8 mouse cellular contexts compared by ENCODE assay signal in genomic region chr2:167497272-167497671, GRCm38 (mm10). TPM values are rescaled to one million over a fixed set of nuclear protein-coding genes. Genes with fewer than 3 reads are reported as not detected.
A peak's percentile ranks its signal among the peaks of the same experiment; 100 is the strongest.
DNase-seq lines count a peak whose midpoint lies in the region.

No protein-coding gene starts in this region.

- peak; percentile 49 to 54 for DNase-seq in adrenal gland, adult 18-20 months (ENCODE audit: low spot score in 2 of 2)
- no peak for DNase-seq in adrenal gland, postnatal 4 days (ENCODE audit: low spot score in 2 of 2)
- peak; percentile 27 for DNase-seq in left cerebral cortex, postnatal 4 days
- no peak for DNase-seq in left cerebral cortex, adult 9 months (ENCODE audit: low spot score in 2 of 2)
- peak; percentile 61 to 78 for DNase-seq in kidney, postnatal 25 days
- DNase-seq in retina, postnatal 1 day: peak; percentile 64
- DNase-seq in gastrocnemius, postnatal 4 days (ENCODE audit: low spot score in 2 of 2): no peak
- DNase-seq in gastrocnemius, postnatal 14 days: no peak

- intact Hi-C loops in left cerebral cortex, postnatal 4 days (cut with DNase I): no loop called here
- intact Hi-C loops in gastrocnemius, postnatal 14 days (cut with DNase I; ENCODE audit: low total_unique reads): no loop called here

RNA-seq across cellular contexts. Expression of gene Spata2, which starts 4.6 kb away (rescaled TPM):
- 10 to 100 TPM; 41.1 to 42.8 TPM for total RNA-seq in adrenal gland, adult 18-20 months (2021)
- 10 to 100 TPM; 33.9 TPM for total RNA-seq in adrenal gland, postnatal 4 days (2021)
- total RNA-seq in left cerebral cortex, postnatal 4 days (2021): 10 to 100 TPM; 53.5 to 58.1 TPM
- 10 to 100 TPM; 16.2 to 19.5 TPM for total RNA-seq in gastrocnemius, postnatal 4 days (2021)
- 10 to 100 TPM; 11.6 to 15.7 TPM for total RNA-seq in gastrocnemius, postnatal 14 days (2021)

RNA-seq across cellular contexts. Expression of gene Rnf114, which starts 4.8 kb away (rescaled TPM):
- 100 to 1,000 TPM in 1 of 2 experiments, 10 to 100 TPM in 1; 88.3 to 103 TPM for total RNA-seq in adrenal gland, adult 18-20 months (2021)
- 10 to 100 TPM; 65.0 to 66.6 TPM for total RNA-seq in adrenal gland, postnatal 4 days (2021)
- 10 to 100 TPM; 36.6 to 40.0 TPM for total RNA-seq in left cerebral cortex, postnatal 4 days (2021)
- total RNA-seq in gastrocnemius, postnatal 4 days (2021): 10 to 100 TPM; 22.6 to 23.3 TPM
- total RNA-seq in gastrocnemius, postnatal 14 days (2021): 10 to 100 TPM; 15.3 to 15.6 TPM

RNA-seq across cellular contexts. Expression of gene Snai1, which starts 40.7 kb away (rescaled TPM):
- 1 to 10 TPM; 6.3 to 8.8 TPM for total RNA-seq in adrenal gland, adult 18-20 months (2021)
- 10 to 100 TPM; 13.2 to 14.8 TPM for total RNA-seq in adrenal gland, postnatal 4 days (2021)
- total RNA-seq in left cerebral cortex, postnatal 4 days (2021): 1 to 10 TPM; 1.1 to 1.3 TPM
- 1 to 10 TPM; 6.3 to 7.0 TPM for total RNA-seq in gastrocnemius, postnatal 4 days (2021)
- 1 to 10 TPM; 3.2 to 3.5 TPM for total RNA-seq in gastrocnemius, postnatal 14 days (2021)

Comparison
In these comparisons a context has a peak if more than half of its experiments do, and no peak if none do; other contexts are left out.
1. DNase-seq: peak in adrenal gland, adult 18-20 months (2 of 2), left cerebral cortex, postnatal 4 days (single experiment), kidney, postnatal 25 days (2 of 2) and retina, postnatal 1 day (single experiment); none in adrenal gland, postnatal 4 days (0 of 2), left cerebral cortex, adult 9 months (0 of 2), gastrocnemius, postnatal 4 days (0 of 2) and gastrocnemius, postnatal 14 days (single experiment).